Mouse (Mus musculus) limb, embryonic 13.5 days (tissue): Measurements from ENCODE around the gene Gm4491. TPM values are rescaled to one million over a fixed set of nuclear protein-coding genes. Genes with fewer than 3 reads are reported as not detected.
A peak's percentile ranks its signal among the peaks of the same experiment; 100 is the strongest.

Experiments used
- ATAC-seq: fragments of 200-750 bp; cut with Nextera tagmentation; 2 replicates; pipeline ENCODE4 v1.8.0; 2017; ENCODE audit warnings: low read depth, moderate number of reproducible peaks, moderate TSS enrichment; ENCODE audit not compliant: low FRiP score
- H3K27ac ChIP-seq: fragments of 300-500 bp; sonication (generic); 2 replicates; pipeline ENCODE4 v1.5.1; 2015; ENCODE audit warnings: inconsistent platforms, mild to moderate bottlenecking, moderate library complexity
- H3K27me3 ChIP-seq: fragments of 300-500 bp; sonication (generic); 2 replicates; pipeline ENCODE4 v1.6.1; 2015; ENCODE audit warnings: mild to moderate bottlenecking, inconsistent platforms
- H3K36me3 ChIP-seq: fragments of 300-500 bp; sonication (generic); 2 replicates; pipeline ENCODE4 v1.6.1; 2015; ENCODE audit warnings: inconsistent platforms, mild to moderate bottlenecking, moderate library complexity
- H3K4me1 ChIP-seq: fragments of 300-500 bp; sonication (generic); 2 replicates; pipeline ENCODE4 v1.6.1; 2015; ENCODE audit warnings: inconsistent platforms
- H3K4me2 ChIP-seq: fragments of 300-500 bp; sonication (generic); replicated peaks from 2 replicates; pipeline ENCODE4 v1.6.1; 2015; ENCODE audit warnings: inconsistent platforms, mild to moderate bottlenecking, moderate library complexity
- H3K4me3 ChIP-seq: fragments of 300-500 bp; sonication (generic); 2 replicates; pipeline ENCODE4 v1.5.1; 2015; ENCODE audit warnings: moderate library complexity, mild to moderate bottlenecking, inconsistent platforms
- H3K9ac ChIP-seq: fragments of 300-500 bp; sonication (generic); 2 replicates; pipeline ENCODE4 v1.6.1; 2015; ENCODE audit warnings: mild to moderate bottlenecking, inconsistent platforms
- H3K9me3 ChIP-seq: fragments of 300-500 bp; sonication (generic); 2 replicates; pipeline ENCODE4 v1.6.1; 2016; ENCODE audit warnings: inconsistent platforms
- WGBS: fragments of 180-500 bp; shearing (Covaris S2); methylation state at CpG from one replicate; pipeline ENCODE4 v1.1.7; 2015; 5-methylcytosine and 5-hydroxymethylcytosine counted together
- polyA plus RNA-seq: library from polyadenylated mRNA; unstranded; fragments of >200 nt; fragmentation: Nextera tagmentation; extraction: Ambion mirVana; gene quantifications from 2 replicates; pipeline ENCODE4 v1.2.1, GENCODE M21; 2015

Gm4491 gene
- polyA plus RNA-seq = not detected in 2 replicates

- peak; percentile 78 for ATAC-seq
- H3K36me3 ChIP-seq = no peaks in the 10 kb centered on the region
- WGBS = 19% methylated on average over 13 of the region's 13 CpGs
- H3K9me3 ChIP-seq = no peaks in the 10 kb centered on the region
- H3K9ac ChIP-seq = no peak within 1 kb of the TSS
- H3K27ac ChIP-seq = peak within 1 kb of the TSS; percentile 58; the same call in 1 of the 2 replicates
- peaks cover 20% of the 10 kb centered on the region for H3K4me1 ChIP-seq
- H3K27me3 ChIP-seq = no peaks in the 10 kb centered on the region
- H3K4me3 ChIP-seq = no peak within 1 kb of the TSS
- H3K4me2 ChIP-seq = peak within 1 kb of the TSS; percentile 42
These were observed at the start of gene Gm4491 for GRCm38 (mm10) chr14:57115823-57116544. TSS of gene Gm4491 (minus strand) at chr14:57115883.

GRCm38 (mm10) chr14:57161833-57162232 lies 46.1 kb upstream of the Gm4491 start:
- Histone ChIP-seq H3K27me3 (no peaks in the 10 kb centered on the region; the same call in 1 of the 2 replicates), H3K9me3 (0 out of 2 replicates have a peak, but pooled peaks cover 3% of the 10 kb centered on the region), H3K4me1 (peaks cover 19% of the 10 kb centered on the region), H3K9ac (no peak overlapping the region), H3K36me3 (no peaks in the 10 kb centered on the region), H3K4me3 (no peak overlapping the region), H3K27ac (peak overlapping the region; percentile 23), H3K4me2 (no peak overlapping the region)
- no peak for ATAC-seq
- 57% methylated on average over 2 of the region's 2 CpGs for WGBS

GRCm38 (mm10) chr14:57161201-57161600 lies 45.5 kb upstream of the Gm4491 start:
- ATAC-seq = peak; percentile 73
- Histone ChIP-seq H3K4me1 (peaks cover 19% of the 10 kb centered on the region), H3K9ac (no peak overlapping the region), H3K27me3 (no peaks in the 10 kb centered on the region; the same call in 1 of the 2 replicates), H3K4me2 (no peak overlapping the region), H3K4me3 (no peak overlapping the region), H3K36me3 (no peaks in the 10 kb centered on the region), H3K9me3 (0 out of 2 replicates have a peak, but pooled peaks cover 3% of the 10 kb centered on the region), H3K27ac (no peak overlapping the region; the same call in 1 of the 2 replicates)
- WGBS = 43% methylated on average over 4 of the region's 4 CpGs

- Histone ChIP-seq H3K27me3 (peaks cover 5% of the 10 kb centered on the region; the same call in 1 of the 2 replicates), H3K27ac (peak overlapping the region; percentile 35; the same call in 1 of the 2 replicates), H3K9me3 (0 out of 2 replicates have a peak, but pooled peaks cover 3% of the 10 kb centered on the region), H3K4me1 (peaks cover 17% of the 10 kb centered on the region), H3K4me3 (no peak overlapping the region), H3K36me3 (no peaks in the 10 kb centered on the region), H3K9ac (no peak overlapping the region), H3K4me2 (peak overlapping the region; percentile 24; the same call in 1 of the 2 replicates)
- whole genome bisulfite sequencing = 24% methylated on average over 6 of the region's 6 CpGs
- ATAC-seq = peak; percentile 54; the same call in 1 of the 2 replicates
These were observed 39.2 kb upstream of the Gm4491 start for GRCm38 (mm10) chr14:57154916-57155315.

GRCm38 (mm10) chr14:57145741-57146140 lies 30.1 kb upstream of the Gm4491 start:
- H3K9me3 ChIP-seq = no peaks in the 10 kb centered on the region
- no peak overlapping the region for H3K9ac ChIP-seq
- ATAC-seq = no peak
- 31% methylated on average over 4 of the region's 4 CpGs for WGBS
- no peak overlapping the region for H3K27ac ChIP-seq
- H3K27me3 ChIP-seq = no peaks in the 10 kb centered on the region
- H3K4me1 ChIP-seq = no peaks in the 10 kb centered on the region
- no peak overlapping the region for H3K4me3 ChIP-seq
- H3K4me2 ChIP-seq = no peak overlapping the region
- no peaks in the 10 kb centered on the region for H3K36me3 ChIP-seq

- no peak overlapping the region for H3K27ac ChIP-seq
- no peak overlapping the region for H3K9ac ChIP-seq
- H3K4me2 ChIP-seq = no peak overlapping the region
- no peaks in the 10 kb centered on the region for H3K9me3 ChIP-seq
- H3K4me3 ChIP-seq = no peak overlapping the region
- ATAC-seq = no peak
- H3K4me1 ChIP-seq = peaks cover 10% of the 10 kb centered on the region; the same call in 1 of the 2 replicates
- H3K36me3 ChIP-seq = no peaks in the 10 kb centered on the region
- WGBS = 63% methylated on average over 8 of the region's 8 CpGs
- H3K27me3 ChIP-seq = peaks cover 61% of the 10 kb centered on the region
These were observed 19.6 kb upstream of the Gm4491 start for GRCm38 (mm10) chr14:57135265-57135664.

GRCm38 (mm10) chr14:57133161-57133661 lies 17.5 kb upstream of the Gm4491 start, which contains the start of gene Gjb6:
TSS of gene Gjb6 (minus strand) at chr14:57133611.
- peaks cover 10% of the 10 kb centered on the region; the same call in 1 of the 2 replicates for H3K4me1 ChIP-seq
- no peaks in the 10 kb centered on the region for H3K9me3 ChIP-seq
- H3K27ac ChIP-seq = no peak within 1 kb of the TSS
- H3K4me2 ChIP-seq = peak within 1 kb of the TSS; percentile 84
- ATAC-seq = no peak; the same call in 1 of the 2 replicates
- peak within 1 kb of the TSS; percentile 44 for H3K4me3 ChIP-seq
- H3K9ac ChIP-seq = peak within 1 kb of the TSS; percentile 66
- H3K27me3 ChIP-seq = peaks cover 59% of the 10 kb centered on the region
- 1% methylated on average over 31 of the region's 33 CpGs for WGBS
- no peaks in the 10 kb centered on the region for H3K36me3 ChIP-seq

GRCm38 (mm10) chr14:57127383-57127782 lies 11.7 kb upstream of the Gm4491 start:
- Histone ChIP-seq H3K4me1 (0 out of 2 replicates have a peak, but pooled peaks cover 4% of the 10 kb centered on the region), H3K27ac (no peak overlapping the region), H3K36me3 (no peaks in the 10 kb centered on the region), H3K9ac (no peak overlapping the region), H3K9me3 (no peaks in the 10 kb centered on the region), H3K27me3 (peaks cover 19% of the 10 kb centered on the region), H3K4me3 (no peak overlapping the region), H3K4me2 (no peak overlapping the region)
- 45% methylated on average over 4 of the region's 4 CpGs for WGBS
- no peak for ATAC-seq

- H3K36me3 ChIP-seq = no peaks in the 10 kb centered on the region
- 86% methylated on average over 7 of the region's 7 CpGs for WGBS
- no peaks in the 10 kb centered on the region for H3K9me3 ChIP-seq
- 0 out of 2 replicates have a peak, but pooled peaks cover 7% of the 10 kb centered on the region for H3K4me1 ChIP-seq
- H3K4me2 ChIP-seq = no peak overlapping the region
- no peak overlapping the region for H3K4me3 ChIP-seq
- H3K9ac ChIP-seq = no peak overlapping the region
- ATAC-seq = no peak
- H3K27me3 ChIP-seq = no peaks in the 10 kb centered on the region
- no peak overlapping the region for H3K27ac ChIP-seq
These were observed 6.6 kb upstream of the Gm4491 start for GRCm38 (mm10) chr14:57122295-57122694.

- WGBS = 10% methylated on average over 4 of the region's 4 CpGs
- H3K36me3 ChIP-seq = no peaks in the 10 kb centered on the region
- ATAC-seq = no peak
- peaks cover 37% of the 10 kb centered on the region for H3K27me3 ChIP-seq
- peaks cover 15% of the 10 kb centered on the region for H3K4me1 ChIP-seq
- no peak overlapping the region for H3K4me3 ChIP-seq
- no peaks in the 10 kb centered on the region for H3K9me3 ChIP-seq
- no peak overlapping the region for H3K4me2 ChIP-seq
- H3K27ac ChIP-seq = no peak overlapping the region
- H3K9ac ChIP-seq = no peak overlapping the region
These were observed 6.5 kb downstream of the Gm4491 start for GRCm38 (mm10) chr14:57109194-57109593.

GRCm38 (mm10) chr14:57107916-57108315 lies 7.8 kb downstream of the Gm4491 start:
- no peak overlapping the region for H3K4me3 ChIP-seq
- 69% methylated on average over 5 of the region's 5 CpGs for WGBS
- no peaks in the 10 kb centered on the region for H3K9me3 ChIP-seq
- no peaks in the 10 kb centered on the region for H3K36me3 ChIP-seq
- H3K9ac ChIP-seq = no peak overlapping the region
- H3K27me3 ChIP-seq = peaks cover 50% of the 10 kb centered on the region
- no peak overlapping the region for H3K27ac ChIP-seq
- H3K4me1 ChIP-seq = peaks cover 23% of the 10 kb centered on the region
- H3K4me2 ChIP-seq = no peak overlapping the region
- ATAC-seq = no peak

- Histone ChIP-seq H3K27me3 (peaks cover 58% of the 10 kb centered on the region), H3K27ac (no peak overlapping the region), H3K4me2 (no peak overlapping the region), H3K9me3 (no peaks in the 10 kb centered on the region), H3K4me3 (no peak overlapping the region), H3K4me1 (peaks cover 21% of the 10 kb centered on the region), H3K9ac (no peak overlapping the region), H3K36me3 (no peaks in the 10 kb centered on the region)
- ATAC-seq = no peak
- WGBS = 70% methylated on average over 8 of the region's 8 CpGs
These were observed 8.6 kb downstream of the Gm4491 start for GRCm38 (mm10) chr14:57107091-57107490.
